ENCODE assay signal across 9 mouse cellular contexts in the genomic region with DNA sequence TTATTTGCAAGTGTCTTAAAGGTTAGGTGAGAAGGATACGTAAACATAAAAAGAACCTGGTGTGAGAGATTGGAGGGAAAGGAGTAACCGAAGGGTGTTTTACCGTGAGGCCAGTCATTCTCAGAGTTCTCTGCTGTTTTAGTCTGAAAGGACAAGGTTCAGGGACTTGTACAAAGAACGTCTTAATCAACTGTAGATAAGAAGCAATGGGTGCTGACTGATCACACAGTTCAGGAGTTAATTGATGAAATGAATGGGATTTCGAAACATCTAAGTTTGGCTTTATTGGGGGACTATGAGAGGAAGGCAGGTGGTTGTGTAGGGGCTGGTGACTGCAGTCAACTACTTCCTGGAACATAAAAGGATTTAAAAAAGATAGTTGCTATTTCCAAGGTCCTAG. TPM values are rescaled to one million over a fixed set of nuclear protein-coding genes. Genes with fewer than 3 reads are reported as not detected.
DNase-seq lines count a peak whose midpoint lies in the region; ATAC-seq and TF ChIP-seq lines count a peak whose summit lies in the region.
"Had no signal": no experiment of that assay in that cellular context is flagged by ENCODE, and none has a peak within 500 bp of the region (broad histone marks: within the 10 kb centered on the region; RNA-seq: fewer than 3 reads in every experiment).

No protein-coding gene starts in this region.

- TF ChIP-seq POLR2A in limb, embryonic 14.5 days (IDR thresholded peaks at IDR 0.05; ENCODE audit: borderline replicate concordance, extremely low read depth, insufficient read depth, insufficient read length), result no peak

- H3K4me2 ChIP-seq in forebrain, embryonic 11.5 days (ENCODE audit: low read depth, low read length, severe bottlenecking), result peak overlapping the region; percentile 78
- H3K4me2 ChIP-seq in limb, embryonic 14.5 days (replicated peaks; ENCODE audit: low read depth, low read length, severe bottlenecking), result peak overlapping the region; percentile 77
- peak overlapping the region; percentile 84 for H3K4me2 ChIP-seq in stomach, embryonic 15.5 days

- no peak for DNase-seq in forebrain, embryonic 11.5 days (ENCODE audit: low spot score)
- no peak for DNase-seq in limb, embryonic 14.5 days (ENCODE audit: low spot score)
- no peak for DNase-seq in left cerebral cortex, adult 8-10 months (ENCODE audit: low spot score in 2 of 2)
- DNase-seq in thymus, postnatal 25 days, result no peak
- no peak for DNase-seq in layer of hippocampus, postnatal 25 days (ENCODE audit: extremely low spot score in 1 of 2, low spot score in 1 of 2)
- DNase-seq: layer of hippocampus, adult 9-11 months had no signal

- H3K4me3 ChIP-seq in megakaryocyte, embryonic 14.5 days (replicated peaks), result peak overlapping the region; percentile 97
- H3K4me3 ChIP-seq in forebrain, embryonic 11.5 days (ENCODE audit: low read depth, low read length), result peak overlapping the region; percentile 58
- H3K4me3 ChIP-seq in limb, embryonic 14.5 days (replicated peaks; ENCODE audit: low read length), result peak overlapping the region; percentile 73
- peak overlapping the region; percentile 77 for H3K4me3 ChIP-seq in stomach, embryonic 15.5 days (replicated peaks)

- WGBS in forebrain, embryonic 11.5 days, result 49% methylated on average over 5 of the region's 5 CpGs
- WGBS in limb, embryonic 14.5 days, result 49% methylated on average over 5 of the region's 5 CpGs
- WGBS in stomach, embryonic 15.5 days, result 40% methylated on average over 5 of the region's 5 CpGs

- H3K36me3 ChIP-seq in megakaryocyte, embryonic 14.5 days (replicated peaks; ENCODE audit: low read length), result peaks cover 4% of the 10 kb centered on the region
- no peaks in the 10 kb centered on the region for H3K36me3 ChIP-seq in forebrain, embryonic 11.5 days (ENCODE audit: control insufficient read depth, insufficient read depth, low read length)
- H3K36me3 ChIP-seq in limb, embryonic 14.5 days (ENCODE audit: control insufficient read depth, insufficient read depth, low read length), result no peaks in the 10 kb centered on the region
- no peaks in the 10 kb centered on the region for H3K36me3 ChIP-seq in stomach, embryonic 15.5 days

- no peak overlapping the region for H3K27ac ChIP-seq in forebrain, embryonic 11.5 days (ENCODE audit: low read depth, low read length)
- no peak overlapping the region for H3K27ac ChIP-seq in limb, embryonic 14.5 days (replicated peaks; ENCODE audit: low read depth, low read length)
- H3K27ac ChIP-seq in stomach, embryonic 15.5 days, result no peak overlapping the region

- no peaks in the 10 kb centered on the region for H3K27me3 ChIP-seq in megakaryocyte, embryonic 14.5 days (replicated peaks)
- H3K27me3 ChIP-seq in forebrain, embryonic 11.5 days (ENCODE audit: control insufficient read depth, insufficient read depth, low read length), result no peaks in the 10 kb centered on the region
- no peaks in the 10 kb centered on the region for H3K27me3 ChIP-seq in limb, embryonic 14.5 days (ENCODE audit: control insufficient read depth, insufficient read depth, low read length)
- no peaks in the 10 kb centered on the region for H3K27me3 ChIP-seq in stomach, embryonic 15.5 days (replicated peaks)

- no peaks in the 10 kb centered on the region for H3K9me3 ChIP-seq in megakaryocyte, embryonic 14.5 days
- H3K9me3 ChIP-seq in forebrain, embryonic 11.5 days (ENCODE audit: control insufficient read depth, low read length), result no peaks in the 10 kb centered on the region
- H3K9me3 ChIP-seq in limb, embryonic 14.5 days (ENCODE audit: control insufficient read depth, low read length), result no peaks in the 10 kb centered on the region
- no peaks in the 10 kb centered on the region for H3K9me3 ChIP-seq in stomach, embryonic 15.5 days

- no peak for ATAC-seq in megakaryocyte, adult 5-6 weeks (ENCODE audit: poor library complexity, severe bottlenecking)
- no peak for ATAC-seq in forebrain, embryonic 11.5 days (replicated peaks; ENCODE audit: low FRiP score)
- no peak for ATAC-seq in limb, embryonic 14.5 days (ENCODE audit: low FRiP score, low read depth)
- ATAC-seq in stomach, embryonic 15.5 days (ENCODE audit: insufficient read depth, low FRiP score, low read depth), result no peak

- H3K9ac ChIP-seq in forebrain, embryonic 11.5 days (ENCODE audit: low read length), result peak overlapping the region; percentile 69
- H3K9ac ChIP-seq in limb, embryonic 14.5 days (ENCODE audit: low read depth, low read length, severe bottlenecking), result peak overlapping the region; percentile 77
- no peak overlapping the region for H3K9ac ChIP-seq in stomach, embryonic 15.5 days

- H3K4me1 ChIP-seq in megakaryocyte, embryonic 14.5 days, result peaks cover 23% of the 10 kb centered on the region; the same call in 1 of the 2 replicates
- H3K4me1 ChIP-seq in forebrain, embryonic 11.5 days (replicated peaks; ENCODE audit: control insufficient read depth, insufficient read depth, low read length), result no peaks in the 10 kb centered on the region; the same call in 1 of the 2 replicates
- H3K4me1 ChIP-seq in limb, embryonic 14.5 days (ENCODE audit: control insufficient read depth, insufficient read depth, low read length), result peaks cover 6% of the 10 kb centered on the region
- peaks cover 6% of the 10 kb centered on the region for H3K4me1 ChIP-seq in stomach, embryonic 15.5 days

RNA-seq across cellular contexts. Expression of a gene that starts 0.9 kb away (rescaled TPM):
- 0.45 TPM in 1 of 2 replicates, not detected in the other for polyA plus RNA-seq in megakaryocyte, embryonic 14.5 days (2012; ENCODE audit: insufficient read depth, low replicate concordance)
- total RNA-seq in megakaryocyte, adult 5-6 weeks (2015), result 14.8 and 17.2 TPM in 2 replicates
- total RNA-seq in megakaryocyte, adult 5-6 weeks (2017), result 13.3 and 18.3 TPM in 2 replicates
- 31.4 and 33.3 TPM in 2 replicates for polyA plus RNA-seq in forebrain, embryonic 11.5 days (2014; fragmentation: Nextera tagmentation; extraction: Ambion mirVana)
- 15.4 and 15.6 TPM in 2 replicates for polyA plus RNA-seq in limb, embryonic 14.5 days (2012; rRNA removed)
- 13.6 and 15.4 TPM in 2 replicates for polyA plus RNA-seq in limb, embryonic 14.5 days (2014; fragmentation: Nextera tagmentation; extraction: Ambion mirVana)
- 16.1 and 16.2 TPM in 2 replicates for polyA plus RNA-seq in stomach, embryonic 15.5 days (2015; fragmentation: Nextera tagmentation; extraction: Ambion mirVana)
- total RNA-seq in left cerebral cortex, adult 8-10 months (2022), result 10 to 100 TPM; 29.7 to 39.6 (median 32.7) TPM
- 10 to 100 TPM; 33.3 to 43.7 TPM for total RNA-seq in layer of hippocampus, postnatal 25 days (2021)

Comparison
In these comparisons a context has a peak if more than half of its experiments do, and no peak if none do; other contexts are left out.
1. RNA of a gene that starts 0.9 kb away (polyA plus RNA-seq): 31.4 to 33.3 TPM in forebrain, embryonic 11.5 days, 16.1 to 16.2 TPM in stomach, embryonic 15.5 days and 13.6 to 15.6 TPM in limb, embryonic 14.5 days; 0.45 TPM in megakaryocyte, embryonic 14.5 days; every median in the first group is over 10 times any median in the second.
2. Peak in every context shown above with its lines, with median percentiles within 50 percentile points of each other: H3K4me3 ChIP-seq and H3K4me2 ChIP-seq.